ENCODE assay signal across 7 mouse cellular contexts in genomic region chr2:105398636-105399084, GRCm38 (mm10). TPM values are rescaled to one million over a fixed set of nuclear protein-coding genes. Genes with fewer than 3 reads are reported as not detected.
A peak's percentile ranks its signal among the peaks of the same experiment; 100 is the strongest.
DNase-seq lines count a peak whose midpoint lies in the region; ATAC-seq and TF ChIP-seq lines count a peak whose summit lies in the region.

No protein-coding gene starts in this region.

- no peaks in the 10 kb centered on the region for H3K79me2 ChIP-seq in CH12.LX (replicated peaks; ENCODE audit: control insufficient read depth, extremely low read depth, insufficient read depth, poor library complexity, severe bottlenecking)

- peak; percentile 53 for ATAC-seq in heart, embryonic 15.5 days (replicated peaks; ENCODE audit: insufficient number of reproducible peaks, insufficient read depth, low FRiP score, low read depth)
- peak; percentile 46 for ATAC-seq in megakaryocyte progenitor cell, adult 5-6 weeks (replicated peaks; ENCODE audit: poor library complexity)
- ATAC-seq in stomach, embryonic 15.5 days (ENCODE audit: insufficient read depth, low FRiP score, low read depth) = peak; percentile 47; the same call in 1 of the 2 replicates

- H3K4me1 ChIP-seq in CH12.LX (ENCODE audit: control insufficient read depth in 1 of 2, insufficient read depth in 2 of 2) = peaks cover 7 to 24% of the 10 kb centered on the region in 2 experiments
- H3K4me1 ChIP-seq in embryonic facial prominence, embryonic 10.5 days = peaks cover 38% of the 10 kb centered on the region
- peaks cover 37% of the 10 kb centered on the region for H3K4me1 ChIP-seq in heart, embryonic 15.5 days (replicated peaks)
- peaks cover 26% of the 10 kb centered on the region for H3K4me1 ChIP-seq in stomach, embryonic 15.5 days

- TF ChIP-seq EP300 in CH12.LX (IDR thresholded peaks at IDR 0.05; ENCODE audit: low read length) = no peak

- peak overlapping the region; percentile 78 for H3K9ac ChIP-seq in CH12.LX (ENCODE audit: insufficient read depth, low read depth)
- peak overlapping the region; percentile 86 for H3K9ac ChIP-seq in heart, embryonic 15.5 days
- peak overlapping the region; percentile 86 for H3K9ac ChIP-seq in stomach, embryonic 15.5 days

- peak overlapping the region; percentile 77 to 91 (median 83) for H3K4me3 ChIP-seq in CH12.LX (replicated peaks in 1 of 3; ENCODE audit: low read depth in 2 of 3, low read length in 2 of 3, poor library complexity in 1 of 3)
- peak overlapping the region; percentile 90 for H3K4me3 ChIP-seq in embryonic facial prominence, embryonic 10.5 days
- peak overlapping the region; percentile 77 for H3K4me3 ChIP-seq in heart, embryonic 15.5 days
- H3K4me3 ChIP-seq in stomach, embryonic 15.5 days (replicated peaks) = peak overlapping the region; percentile 86

- TF ChIP-seq CTCF in CH12.LX (conservative IDR thresholded peaks at IDR 0.05 in 1 of 2, IDR thresholded peaks at IDR 0.05 in 1 of 2; ENCODE audit: low read depth in 2 of 2, low read length in 2 of 2) = no peak

- peaks cover 0 to 25% of the 10 kb centered on the region in 2 experiments for H3K36me3 ChIP-seq in CH12.LX (replicated peaks in 1 of 2; ENCODE audit: control insufficient read depth in 1 of 2, insufficient read depth in 1 of 2, low read length in 1 of 2)
- H3K36me3 ChIP-seq in embryonic facial prominence, embryonic 10.5 days (replicated peaks) = peaks cover 29% of the 10 kb centered on the region
- peaks cover 12% of the 10 kb centered on the region; the same call in 1 of the 2 replicates for H3K36me3 ChIP-seq in heart, embryonic 15.5 days
- peaks cover 5% of the 10 kb centered on the region; the same call in 1 of the 2 replicates for H3K36me3 ChIP-seq in stomach, embryonic 15.5 days

- H3K4me2 ChIP-seq in CH12.LX (ENCODE audit: insufficient read depth, low read depth, poor library complexity, severe bottlenecking) = peak overlapping the region; percentile 64
- peak overlapping the region; percentile 60 for H3K4me2 ChIP-seq in heart, embryonic 15.5 days
- H3K4me2 ChIP-seq in stomach, embryonic 15.5 days = peak overlapping the region; percentile 65

- under 1% methylated on average over 31 of the region's 31 CpGs for WGBS in embryonic facial prominence, embryonic 10.5 days
- under 1% methylated on average over 31 of the region's 31 CpGs for WGBS in heart, embryonic 15.5 days
- 0% methylated on average over 31 of the region's 31 CpGs for WGBS in stomach, embryonic 15.5 days

- H3K27me3 ChIP-seq in CH12.LX (replicated peaks) = no peaks in the 10 kb centered on the region
- H3K27me3 ChIP-seq in embryonic facial prominence, embryonic 10.5 days (replicated peaks; ENCODE audit: low read depth, poor library complexity, severe bottlenecking) = peaks cover 12% of the 10 kb centered on the region; the same call in 1 of the 2 replicates
- H3K27me3 ChIP-seq in heart, embryonic 15.5 days = no peaks in the 10 kb centered on the region
- H3K27me3 ChIP-seq in stomach, embryonic 15.5 days (replicated peaks) = no peaks in the 10 kb centered on the region

- peak; percentile 61 to 66 for DNase-seq in B cell, adult 2 months
- DNase-seq in CH12.LX (ENCODE audit: extremely low read depth) = peak; percentile 47
- DNase-seq in embryonic facial prominence, embryonic 10.5 days (ENCODE audit: low spot score) = peak; percentile 75
- peak; percentile 46 to 69 for DNase-seq in kidney, postnatal 25 days

- TF ChIP-seq POLR2A in CH12.LX (IDR thresholded peaks at IDR 0.05; ENCODE audit: low read depth, low read length) = peak; percentile 35

- H3K27ac ChIP-seq in CH12.LX (ENCODE audit: insufficient read depth, low read depth) = peak overlapping the region; percentile 7
- H3K27ac ChIP-seq in embryonic facial prominence, embryonic 10.5 days (replicated peaks) = peak overlapping the region; percentile 97
- H3K27ac ChIP-seq in heart, embryonic 15.5 days = peak overlapping the region; percentile 93
- peak overlapping the region; percentile 96 for H3K27ac ChIP-seq in stomach, embryonic 15.5 days

- in situ Hi-C loops in CH12.LX (cut with MboI; ENCODE audit: low pct_ligation_motif_present, low pct_unique_long_range_greater_than_20kb, low sequenced_read_pairs) = no loop called here

- no peak for TF ChIP-seq RAD21 in CH12.LX (IDR thresholded peaks at IDR 0.05; ENCODE audit: low read depth, low read length)

- H3K9me3 ChIP-seq in CH12.LX (replicated peaks; ENCODE audit: low read length) = no peaks in the 10 kb centered on the region
- H3K9me3 ChIP-seq in embryonic facial prominence, embryonic 10.5 days = no peaks in the 10 kb centered on the region
- H3K9me3 ChIP-seq in heart, embryonic 15.5 days (replicated peaks) = no peaks in the 10 kb centered on the region
- H3K9me3 ChIP-seq in stomach, embryonic 15.5 days = no peaks in the 10 kb centered on the region

- dilution Hi-C loops in CH12.LX (cut with MboI; ENCODE audit: extremely low pct_ligation_motif_present, extremely low pct_unique_long_range_greater_than_20kb, low sequenced_read_pairs) = no loop called here

TF ChIP-seq in CH12.LX, 34 proteins besides CTCF, POLR2A, EP300 and RAD21:
- TF ChIP-seq ZNF384 (IDR thresholded peaks at IDR 0.05; ENCODE audit: low read depth, low read length) (no peak), IRF4 (IDR thresholded peaks at IDR 0.05; ENCODE audit: low read depth, low read length) (peak; percentile 26; the same call in 1 of the 2 replicates), MEF2A (IDR thresholded peaks at IDR 0.05; ENCODE audit: borderline replicate concordance, low read depth, low read length) (0 out of 2 replicates have a peak, but pooled peaks have one; percentile 18), USF1 (IDR thresholded peaks at IDR 0.05; ENCODE audit: low read depth, low read length) (no peak), SIN3A (IDR thresholded peaks at IDR 0.05; ENCODE audit: low read length) (no peak; the same call in 1 of the 2 replicates), MXI1 (IDR thresholded peaks at IDR 0.05; ENCODE audit: low read depth, low read length) (peak; percentile 82), TCF12 (IDR thresholded peaks at IDR 0.05; ENCODE audit: low read depth, low read length) (no peak), MAX (IDR thresholded peaks at IDR 0.05; ENCODE audit: low read length) (peak; percentile 50; the same call in 1 of the 2 replicates), RCOR1 (conservative IDR thresholded peaks at IDR 0.05; ENCODE audit: low read depth, low read length) (no peak), MYC (IDR thresholded peaks at IDR 0.05; ENCODE audit: low read depth, low read length) (peak; percentile 42; the same call in 1 of the 2 replicates), MAZ (IDR thresholded peaks at IDR 0.05; ENCODE audit: low read depth, low read length) (no peak), UBTF (IDR thresholded peaks at IDR 0.05; ENCODE audit: low read depth, low read length) (0 out of 2 replicates have a peak, but pooled peaks have one; percentile 56)

RNA-seq across cellular contexts. Expression of gene Rcn1, which starts 0.5 kb away (rescaled TPM):
- total RNA-seq in CH12.LX (2012; rRNA removed) = 10.3 and 10.5 TPM in 2 replicates
- total RNA-seq in CH12.LX (2014; rRNA removed) = 22.8 and 27.6 TPM in 2 replicates
- polyA plus RNA-seq in CH12.LX (2012; ENCODE audit: insufficient read length, low read depth) = 23.4 and 27.6 TPM in 2 replicates
- 114 and 116 TPM in 2 replicates for polyA plus RNA-seq in embryonic facial prominence, embryonic 10.5 days (2016; fragmentation: Nextera tagmentation; extraction: Ambion mirVana)
- polyA plus RNA-seq in heart, embryonic 15.5 days (2015; fragmentation: Nextera tagmentation; extraction: Ambion mirVana) = 129 and 144 TPM in 2 replicates
- 18.1 and 22.9 TPM in 2 replicates for total RNA-seq in megakaryocyte progenitor cell, adult 5-6 weeks (2015)
- total RNA-seq in megakaryocyte progenitor cell, adult 5-6 weeks (2017) = 41.0 and 49.9 TPM in 2 replicates
- polyA plus RNA-seq in stomach, embryonic 15.5 days (2015; fragmentation: Nextera tagmentation; extraction: Ambion mirVana) = 146 and 159 TPM in 2 replicates

Comparison
In these comparisons a context has a peak if more than half of its experiments do, and no peak if none do; other contexts are left out.
1. Peak in every context shown above with its lines: DNase-seq, ATAC-seq, H3K4me3 ChIP-seq and H3K27ac ChIP-seq.
2. H3K27ac ChIP-seq: peak in every context shown above with its lines; median percentile 97 in embryonic facial prominence, embryonic 10.5 days; 96 in stomach, embryonic 15.5 days; 93 in heart, embryonic 15.5 days; 7 in CH12.LX.